Mouse (Mus musculus) brain, embryonic 14.5 days (tissue): ENCODE data around the gene Slc12a8. TPM values are rescaled to one million over a fixed set of nuclear protein-coding genes. Genes with fewer than 3 reads are reported as not detected.

Source experiments
- DNase-seq: peaks from one replicate; pipeline ENCODE4 v3.0.0-alpha.2; 2011; ENCODE audit warnings: low read depth
- CTCF ChIP-seq: fragments of 200-500 bp; IDR thresholded peaks from 2 replicates; pipeline ENCODE4 v1.5.1; 2012; ENCODE audit warnings: inconsistent platforms, mild to moderate bottlenecking, moderate library complexity, borderline replicate concordance; ENCODE audit not compliant: insufficient read depth, insufficient read length; ENCODE audit errors: extremely low read depth
- POLR2A ChIP-seq: fragments of 200-500 bp; IDR thresholded peaks from 2 replicates; pipeline ENCODE4 v1.6.1; 2012; ENCODE audit warnings: mild to moderate bottlenecking, inconsistent platforms, borderline replicate concordance; ENCODE audit not compliant: poor library complexity, insufficient read depth, insufficient read length, severe bottlenecking; ENCODE audit errors: extremely low read depth
- polyA plus RNA-seq: library from polyadenylated mRNA; depleted of rRNA; stranded (reverse); fragments of >200 nt; gene quantifications from 2 replicates; pipeline ENCODE4 v1.2.3, GENCODE M21; 2012; rRNA removed

Slc12a8 gene
- polyA plus RNA-seq, 1 experiment: 0.75 TPM

GRCm38 (mm10) chr16:33708031-33708430 lies 190.9 kb downstream of the Slc12a8 start:
- no peak for DNase-seq
- no peak for TF ChIP-seq POLR2A
- no peak for TF ChIP-seq CTCF

- TF ChIP-seq CTCF (no peak), POLR2A (no peak)
- no peak for DNase-seq
Measured at GRCm38 (mm10) chr16:33708585-33709397, 191.7 kb downstream of the Slc12a8 start.

Other genes with a start within 250 kb of the Slc12a8 start
- gene Zfp148, start 136.5 kb upstream of the Slc12a8 start, polyA plus RNA-seq: 23.7 and 30.8 TPM in 2 replicates
- 17.4 and 23.4 TPM in 2 replicates for gene Heg1, start 167.0 kb downstream of the Slc12a8 start, polyA plus RNA-seq